Mouse (Mus musculus) kidney, adult 18-20 months (tissue): ENCODE measurements around the gene Tnfsf15.

Experiments
- DNase-seq: peaks from one replicate; pipeline ENCODE4 v3.0.0; 2021

Tnfsf15 gene

GRCm38 (mm10) chr4:63683056-63683455 is 61.9 kb downstream of the Tnfsf15 start:
- DNase-seq: no peak

GRCm38 (mm10) chr4:63682441-63682840 is 62.5 kb downstream of the Tnfsf15 start:
- no peak for DNase-seq

- no peak for DNase-seq
Observed at GRCm38 (mm10) chr4:63681557-63681956, 63.4 kb downstream of the Tnfsf15 start.
